Mouse (Mus musculus) lung, postnatal 0 days (tissue): ENCODE results near the gene Trem2.

Experiments
- CTCF ChIP-seq: IDR thresholded peaks from 2 replicates; pipeline ENCODE4 v1.5.1; 2016; ENCODE audit warnings: antibody characterized with exemption, mild to moderate bottlenecking
- EP300 ChIP-seq: IDR thresholded peaks from 2 replicates; pipeline ENCODE4 v1.6.1; 2016; ENCODE audit warnings: antibody characterized with exemption, mild to moderate bottlenecking, control low read depth

- TF ChIP-seq CTCF (no peak), EP300 (no peak)
Measured at GRCm38 (mm10) chr17:48299203-48299602, 47.0 kb upstream of the Trem2 start, which contains the start of gene Treml2.
